Mouse (Mus musculus) limb, embryonic 11.5 days (tissue): ENCODE data around the gene Nkx2-9. TPM values are rescaled to one million over a fixed set of nuclear protein-coding genes. Genes with fewer than 3 reads are reported as not detected.
A peak's percentile ranks its signal among the peaks of the same experiment; 100 is the strongest.

Experiments used
- ATAC-seq: fragments of 200-750 bp; cut with Nextera tagmentation; 2 replicates; pipeline ENCODE4 v1.8.0; 2017; ENCODE audit warnings: low read depth; ENCODE audit not compliant: insufficient number of reproducible peaks, low FRiP score, low TSS enrichment
- DNase-seq: peaks from one replicate; pipeline ENCODE4 v3.0.0-alpha.2; 2015; ENCODE audit warnings: low spot score
- H3K27ac ChIP-seq: fragments of 300-500 bp; sonication (generic); replicated peaks from 2 replicates; pipeline ENCODE4 v1.5.1; 2014; ENCODE audit warnings: low read depth, mild to moderate bottlenecking, low read length
- H3K27me3 ChIP-seq: fragments of 300-500 bp; sonication (generic); 2 replicates; pipeline ENCODE4 v1.6.1; 2014; ENCODE audit warnings: mild to moderate bottlenecking, low read length, mixed read lengths; ENCODE audit not compliant: control insufficient read depth, insufficient read depth
- H3K36me3 ChIP-seq: fragments of 300-500 bp; sonication (generic); 2 replicates; pipeline ENCODE4 v1.6.1; 2014; ENCODE audit warnings: mild to moderate bottlenecking, low read length, moderate library complexity, mixed read lengths; ENCODE audit not compliant: control insufficient read depth, insufficient read depth
- H3K4me1 ChIP-seq: fragments of 300-500 bp; sonication (generic); 2 replicates; pipeline ENCODE4 v1.6.1; 2014; ENCODE audit warnings: low read length, mixed read lengths; ENCODE audit not compliant: control insufficient read depth, insufficient read depth
- H3K4me2 ChIP-seq: fragments of 300-500 bp; sonication (generic); 2 replicates; pipeline ENCODE4 v1.6.1; 2014; ENCODE audit warnings: low read depth, mild to moderate bottlenecking, moderate library complexity; ENCODE audit not compliant: severe bottlenecking
- H3K4me3 ChIP-seq: fragments of 300-500 bp; sonication (generic); 2 replicates; pipeline ENCODE4 v1.5.1; 2014; ENCODE audit warnings: low read depth, low read length
- H3K9ac ChIP-seq: fragments of 300-500 bp; sonication (generic); 2 replicates; pipeline ENCODE4 v1.6.1; 2014; ENCODE audit warnings: mild to moderate bottlenecking, low read length
- H3K9me3 ChIP-seq: fragments of 300-500 bp; sonication (generic); 2 replicates; pipeline ENCODE4 v1.6.1; 2016; ENCODE audit warnings: low read length; ENCODE audit not compliant: control insufficient read depth
- WGBS: fragments of 180-500 bp; shearing (Covaris S2); extraction: QIAGEN DNeasy Blood & Tissue Kit; methylation state at CpG from one replicate; pipeline ENCODE4 v1.1.7; 2014; 5-methylcytosine and 5-hydroxymethylcytosine counted together
- polyA plus RNA-seq: library from polyadenylated mRNA; unstranded; fragments of >200 nt; fragmentation: Nextera tagmentation; extraction: Ambion mirVana; gene quantifications from 2 replicates; pipeline ENCODE4 v1.2.1, GENCODE M21; 2014

Gene Nkx2-9
- polyA plus RNA-seq, result not detected in 2 replicates

DNA sequence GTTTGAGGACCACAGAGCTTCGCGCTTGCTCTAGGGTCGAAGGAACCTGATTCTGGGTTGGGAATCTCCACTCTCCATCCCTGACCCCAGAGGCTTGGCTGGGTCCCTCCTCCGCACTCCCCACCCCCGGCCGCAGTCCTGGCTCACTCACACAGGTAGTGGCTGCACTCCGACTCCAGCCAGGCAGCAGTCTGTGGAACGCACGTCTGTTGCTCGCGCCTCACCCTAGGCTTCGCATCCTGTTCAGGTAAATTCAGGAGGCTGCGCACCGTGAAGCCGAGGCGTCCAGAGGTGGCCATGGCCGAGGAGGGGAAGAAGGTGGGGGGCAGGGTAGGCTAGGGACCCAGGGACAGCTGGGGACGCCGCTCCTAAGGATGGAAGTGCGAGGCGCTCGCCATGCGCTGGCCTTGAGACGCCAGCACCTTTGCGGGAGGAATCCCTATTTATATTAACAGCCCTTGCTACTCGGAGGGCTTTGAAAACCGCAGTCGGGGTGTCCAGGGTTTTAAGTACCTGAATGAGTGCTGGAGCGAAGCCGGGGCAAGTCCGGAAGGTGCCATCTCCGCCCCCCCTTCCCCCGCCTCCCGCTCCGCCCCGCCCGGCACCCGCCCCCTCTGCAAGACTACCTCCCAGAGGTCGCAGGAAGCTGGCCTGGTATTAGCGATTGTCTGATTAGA, at the start of gene Nkx2-9:
TSS of gene Nkx2-9 (minus strand) at position 524 of the 677 bp plus-strand sequence.
- Histone ChIP-seq H3K36me3 (no peaks in the 10 kb centered on the region), H3K9ac (peak within 1 kb of the TSS; percentile 22; the same call in 1 of the 2 replicates)
- WGBS, result 0% methylated on average over 40 of the region's 40 CpGs

DNA sequence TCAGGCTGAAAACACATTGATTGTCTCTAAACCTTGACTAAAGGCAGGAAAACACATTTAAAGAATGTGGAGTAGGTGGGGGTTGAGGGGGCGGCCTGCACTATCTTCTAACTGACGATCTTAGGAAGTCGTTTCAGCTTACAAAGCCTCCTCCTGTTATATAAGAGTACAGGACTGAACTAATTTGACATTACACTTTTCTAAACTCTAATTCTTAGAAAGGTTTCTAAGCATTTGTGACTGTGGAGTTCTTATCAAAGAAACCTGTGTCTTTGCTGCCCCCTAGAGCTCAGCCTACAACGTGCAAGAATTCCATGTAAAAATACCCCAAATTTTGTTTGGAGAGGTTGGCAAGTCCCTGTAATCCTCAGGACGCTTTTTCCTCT, 24.1 kb upstream of the Nkx2-9 start:
- no peaks in the 10 kb centered on the region for H3K27me3 ChIP-seq
- no peak overlapping the region for H3K9ac ChIP-seq
- 0 out of 2 replicates have a peak overlapping the region, but pooled peaks have one; percentile 8 for H3K4me3 ChIP-seq
- DNase-seq (peak; percentile 79), ATAC-seq (no peak)
- no peak overlapping the region for H3K27ac ChIP-seq
- no peaks in the 10 kb centered on the region for H3K36me3 ChIP-seq
- peak overlapping the region; percentile 36 for H3K4me2 ChIP-seq
- H3K9me3 ChIP-seq, result no peaks in the 10 kb centered on the region
- WGBS, result 5% methylated on average over 5 of the region's 5 CpGs
- no peaks in the 10 kb centered on the region for H3K4me1 ChIP-seq

More for the DNA sequence above, at the start of gene Nkx2-9:
- Histone ChIP-seq H3K4me3 (peak within 1 kb of the TSS; percentile 23), H3K27me3 (peaks cover 84% of the 10 kb centered on the region), H3K9me3 (no peaks in the 10 kb centered on the region), H3K4me1 (peaks cover 14% of the 10 kb centered on the region), H3K27ac (no peak within 1 kb of the TSS), H3K4me2 (peak within 1 kb of the TSS; percentile 63)
- ATAC-seq (no peak), DNase-seq (peak; percentile 50)

DNA sequence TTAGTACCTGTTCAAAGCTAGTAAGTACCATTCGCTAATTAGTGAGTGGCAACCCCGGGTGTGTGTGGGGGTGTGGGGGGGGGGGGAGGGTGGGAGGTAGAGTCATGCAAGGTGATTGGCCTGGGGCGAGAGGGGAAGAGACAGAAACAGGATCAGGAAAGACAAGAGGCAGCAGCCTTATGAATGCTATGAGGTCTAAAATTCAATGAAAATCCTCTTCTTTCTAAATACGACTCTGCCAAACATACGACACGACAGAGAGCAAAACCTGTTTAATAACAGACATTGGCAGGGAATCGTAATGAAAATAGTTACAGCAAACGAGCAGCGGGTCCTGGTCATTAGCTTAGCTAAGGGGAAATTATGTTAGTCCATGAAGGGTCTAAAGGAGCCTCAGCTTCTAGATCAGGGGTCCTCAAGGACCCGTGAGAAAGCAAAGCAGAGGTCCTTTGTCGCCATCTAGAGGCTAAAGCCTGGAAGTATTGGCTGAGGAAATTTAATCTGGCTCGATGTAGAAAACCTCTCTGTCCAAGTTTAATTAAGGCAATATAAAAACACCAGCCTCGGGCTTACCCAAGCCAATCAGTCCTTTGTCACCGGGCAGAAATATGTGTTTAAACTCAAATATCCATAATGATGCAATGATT, 23.6 kb upstream of the Nkx2-9 start:
- Histone ChIP-seq H3K4me2 (peak overlapping the region; percentile 36), H3K9ac (no peak overlapping the region), H3K27ac (no peak overlapping the region), H3K4me1 (no peaks in the 10 kb centered on the region), H3K4me3 (0 out of 2 replicates have a peak overlapping the region, but pooled peaks have one; percentile 8), H3K27me3 (no peaks in the 10 kb centered on the region), H3K36me3 (no peaks in the 10 kb centered on the region), H3K9me3 (no peaks in the 10 kb centered on the region)
- 25% methylated on average over 14 of the region's 14 CpGs for WGBS
- DNase-seq (peak; percentile 74), ATAC-seq (peak; percentile 82; the same call in 1 of the 2 replicates)

DNA sequence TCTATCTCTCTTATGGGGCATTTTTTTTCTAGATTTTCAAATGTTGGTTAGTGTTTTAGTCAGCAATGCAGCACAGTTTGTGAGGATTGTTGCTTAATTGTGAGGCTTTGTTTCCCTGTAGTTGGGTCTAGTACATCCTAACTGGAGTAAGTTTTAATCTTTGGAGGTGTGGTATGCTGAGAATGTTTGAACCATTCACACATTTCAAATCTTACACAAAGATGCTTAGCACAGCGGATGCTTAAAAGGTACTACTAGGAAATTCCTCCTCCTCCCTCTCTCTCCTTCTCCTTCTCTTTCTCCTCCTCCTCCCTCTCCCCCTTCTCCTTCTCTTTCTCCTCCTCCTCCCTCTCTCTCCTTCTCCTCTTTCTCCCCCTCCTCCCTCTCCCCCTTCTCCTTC, 3.0 kb upstream of the Nkx2-9 start:
- no peak overlapping the region for H3K4me3 ChIP-seq
- DNase-seq, result no peak
- no peak for ATAC-seq
- no peaks in the 10 kb centered on the region for H3K9me3 ChIP-seq
- H3K4me1 ChIP-seq, result peaks cover 14% of the 10 kb centered on the region
- H3K4me2 ChIP-seq, result no peak overlapping the region
- no peaks in the 10 kb centered on the region for H3K36me3 ChIP-seq
- 0% methylated on average over 1 of the region's 1 CpGs for WGBS
- no peak overlapping the region for H3K27ac ChIP-seq
- peaks cover 66% of the 10 kb centered on the region for H3K27me3 ChIP-seq
- H3K9ac ChIP-seq, result no peak overlapping the region

DNA sequence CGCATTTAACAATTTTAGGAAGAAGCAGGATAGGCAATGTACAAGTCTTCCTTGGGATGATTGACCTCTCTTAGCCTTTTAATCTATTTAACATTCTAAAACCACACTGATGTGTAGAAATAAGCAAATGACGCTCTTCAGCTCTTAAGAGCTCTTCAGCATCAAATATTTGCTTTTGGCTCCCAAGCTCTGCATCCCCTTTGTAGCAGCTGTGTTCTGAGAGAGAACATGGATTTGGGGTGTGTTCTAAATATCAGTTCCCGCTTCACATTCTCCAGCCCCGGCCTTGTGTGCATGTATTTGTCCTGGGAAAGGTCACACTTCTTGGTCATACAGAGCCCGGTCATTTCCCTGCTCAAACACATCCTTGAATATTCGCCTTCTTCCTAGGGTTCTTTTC, 2.3 kb upstream of the Nkx2-9 start:
- Histone ChIP-seq H3K4me2 (no peak overlapping the region), H3K9ac (no peak overlapping the region), H3K4me3 (no peak overlapping the region), H3K36me3 (no peaks in the 10 kb centered on the region), H3K9me3 (no peaks in the 10 kb centered on the region), H3K27ac (no peak overlapping the region), H3K27me3 (peaks cover 73% of the 10 kb centered on the region), H3K4me1 (peaks cover 14% of the 10 kb centered on the region)
- DNase-seq (no peak), ATAC-seq (no peak)
- 8% methylated on average over 6 of the region's 6 CpGs for WGBS

DNA sequence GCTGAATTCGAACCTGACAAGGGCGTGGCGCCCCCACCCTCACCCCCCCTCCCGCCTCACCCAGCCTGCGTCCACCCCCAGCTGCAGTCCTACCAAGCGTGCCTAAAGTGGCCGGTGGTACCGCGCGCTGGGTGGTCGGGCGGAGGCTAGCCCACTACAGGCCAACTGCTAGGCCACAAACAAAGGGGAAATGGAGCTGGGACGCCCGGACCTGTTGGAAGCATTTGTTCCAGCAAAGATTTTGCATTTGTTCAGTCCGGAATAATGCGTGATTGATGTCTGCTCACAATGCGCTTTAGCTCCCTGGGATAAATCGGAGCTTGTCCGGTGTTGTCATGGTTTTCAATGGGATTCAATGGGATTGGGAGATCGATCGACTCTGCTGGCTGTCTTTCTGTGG, 1.4 kb upstream of the Nkx2-9 start:
- DNase-seq (peak; percentile 57), ATAC-seq (no peak)
- WGBS, result 2% methylated on average over 21 of the region's 21 CpGs

DNA sequence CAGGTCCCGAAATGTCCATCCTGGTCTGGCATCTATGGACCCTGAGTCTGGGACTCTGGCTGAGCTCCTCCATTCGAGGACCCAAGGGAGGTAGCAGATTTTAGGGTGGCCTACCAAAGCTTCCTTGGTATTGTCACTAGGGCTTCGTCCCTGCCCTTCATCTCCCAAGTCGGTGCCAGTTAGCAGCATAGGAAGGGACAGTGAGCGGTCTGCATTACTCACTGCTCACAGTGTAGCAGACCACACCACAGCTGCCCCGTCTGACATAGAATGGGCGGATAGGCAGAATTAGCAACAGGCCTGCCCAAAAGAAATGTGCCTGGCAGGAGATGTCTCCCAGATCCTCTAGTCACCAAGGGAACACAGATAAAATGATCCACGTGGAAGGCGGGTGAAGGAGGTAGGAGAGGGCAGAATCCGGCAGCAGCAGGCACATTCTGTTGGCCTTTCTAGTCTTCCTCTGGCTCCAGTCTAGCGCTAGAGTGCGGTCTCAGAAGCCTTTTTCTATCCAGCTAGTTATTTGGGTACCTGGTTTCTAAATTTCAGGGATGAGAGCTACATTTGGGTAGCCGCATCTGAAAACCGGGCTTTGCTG, 929 bp upstream of the Nkx2-9 start:
- Histone ChIP-seq H3K27ac (no peak overlapping the region), H3K4me2 (no peak overlapping the region), H3K9ac (no peak overlapping the region), H3K4me3 (no peak overlapping the region), H3K9me3 (no peaks in the 10 kb centered on the region), H3K4me1 (peaks cover 14% of the 10 kb centered on the region), H3K36me3 (no peaks in the 10 kb centered on the region), H3K27me3 (peaks cover 77% of the 10 kb centered on the region)
- ATAC-seq (no peak), DNase-seq (peak; percentile 50)
- WGBS, result 1% methylated on average over 14 of the region's 14 CpGs

More for the DNA sequence above, 1.4 kb upstream of the Nkx2-9 start:
- H3K36me3 ChIP-seq, result no peaks in the 10 kb centered on the region
- H3K27me3 ChIP-seq, result peaks cover 75% of the 10 kb centered on the region
- no peak overlapping the region for H3K4me3 ChIP-seq
- H3K9me3 ChIP-seq, result no peaks in the 10 kb centered on the region
- H3K4me2 ChIP-seq, result no peak overlapping the region
- peaks cover 14% of the 10 kb centered on the region for H3K4me1 ChIP-seq
- H3K27ac ChIP-seq, result no peak overlapping the region
- H3K9ac ChIP-seq, result no peak overlapping the region

DNA sequence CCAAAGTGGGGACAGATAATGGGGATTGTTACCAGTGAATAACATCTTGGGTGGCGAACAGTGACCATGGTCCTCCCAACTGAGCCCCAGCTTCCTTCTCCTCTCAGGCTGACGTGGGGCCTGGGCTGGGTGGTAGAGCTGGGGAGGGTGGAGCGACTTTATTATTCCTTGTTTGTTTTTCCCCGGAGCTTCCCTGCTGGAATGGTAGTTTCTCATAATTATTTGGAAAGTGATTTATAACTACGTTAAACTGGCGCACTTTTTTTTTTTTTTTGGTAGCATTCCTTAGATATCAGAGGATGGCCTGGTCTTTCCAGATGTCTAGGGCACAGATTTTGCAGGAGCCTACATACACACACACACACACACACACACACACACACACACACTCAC, 350 bp upstream of the Nkx2-9 start:
- Histone ChIP-seq H3K9ac (no peak overlapping the region), H3K27ac (no peak overlapping the region), H3K4me3 (no peak overlapping the region), H3K27me3 (peaks cover 83% of the 10 kb centered on the region), H3K4me2 (no peak overlapping the region; the same call in 1 of the 2 replicates), H3K36me3 (no peaks in the 10 kb centered on the region), H3K9me3 (no peaks in the 10 kb centered on the region), H3K4me1 (peaks cover 14% of the 10 kb centered on the region)
- 0% methylated on average over 6 of the region's 6 CpGs for WGBS
- ATAC-seq (no peak), DNase-seq (no peak)
